Mouse (Mus musculus): ENCODE results near the gene Sfxn3. TPM values are rescaled to one million over a fixed set of nuclear protein-coding genes. Genes with fewer than 3 reads are reported as not detected.
"Not testable (repeated sequence)": the region's sequence is repeated elsewhere in the genome, so short reads cannot be mapped to it uniquely, and the experiment has no call there.

Sfxn3 gene
- polyA plus RNA-seq, 1 experiment from 2014 or later = 90.5 TPM

DNA sequence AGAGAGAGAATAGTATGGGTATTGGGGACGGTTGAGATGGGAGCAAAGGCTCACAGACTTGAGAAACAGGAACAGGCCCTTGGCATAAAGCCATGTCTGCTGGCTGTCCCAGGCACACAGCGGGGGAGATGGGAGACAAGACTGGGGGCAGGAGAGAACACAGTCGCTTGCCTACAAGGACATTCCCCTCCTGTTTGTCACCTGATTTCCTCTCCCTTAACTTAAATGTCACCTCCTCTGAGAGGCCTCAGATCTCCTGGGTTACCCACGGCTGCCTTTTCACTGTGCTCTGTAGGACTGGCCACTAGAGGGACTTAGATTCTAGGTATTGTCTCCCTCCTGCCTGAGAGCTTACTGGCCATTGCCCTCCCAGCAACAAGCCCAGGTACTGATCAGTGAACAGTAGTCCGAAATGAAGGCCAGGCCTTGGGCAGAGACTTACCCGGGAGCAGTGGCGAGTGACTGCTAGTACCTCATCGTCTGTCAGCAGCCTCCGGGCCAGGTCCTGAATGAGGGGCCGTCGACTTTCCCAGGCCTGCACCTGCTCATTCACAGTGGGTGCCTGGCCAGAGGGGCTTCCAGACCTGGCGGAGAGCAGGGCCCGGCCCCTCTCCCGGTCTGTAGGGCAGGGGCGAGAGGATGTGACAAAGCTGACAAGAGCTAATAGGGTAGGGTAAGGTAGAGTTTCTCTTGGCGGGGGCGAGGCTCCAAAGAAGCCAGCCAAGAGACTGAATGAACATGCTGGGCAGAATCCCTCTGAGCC lies 14.6 kb upstream of the Sfxn3 start:
- peaks cover 26% of the 10 kb centered on the region; the same call in 1 of the 2 replicates for H3K4me1 ChIP-seq (replicated peaks)
- no peak overlapping the region for H3K4me2 ChIP-seq
- H3K27ac ChIP-seq (replicated peaks) = no peak overlapping the region
- ATAC-seq (ENCODE audit: low FRiP score, low read depth) = no peak
- H3K9ac ChIP-seq = no peak overlapping the region
- H3K36me3 ChIP-seq = peaks cover 1% of the 10 kb centered on the region; the same call in 1 of the 2 replicates
- H3K4me3 ChIP-seq = no peak overlapping the region
- no peaks in the 10 kb centered on the region for H3K27me3 ChIP-seq
- H3K9me3 ChIP-seq = no peaks in the 10 kb centered on the region
- 51% methylated on average over 17 of the region's 17 CpGs for WGBS

DNA sequence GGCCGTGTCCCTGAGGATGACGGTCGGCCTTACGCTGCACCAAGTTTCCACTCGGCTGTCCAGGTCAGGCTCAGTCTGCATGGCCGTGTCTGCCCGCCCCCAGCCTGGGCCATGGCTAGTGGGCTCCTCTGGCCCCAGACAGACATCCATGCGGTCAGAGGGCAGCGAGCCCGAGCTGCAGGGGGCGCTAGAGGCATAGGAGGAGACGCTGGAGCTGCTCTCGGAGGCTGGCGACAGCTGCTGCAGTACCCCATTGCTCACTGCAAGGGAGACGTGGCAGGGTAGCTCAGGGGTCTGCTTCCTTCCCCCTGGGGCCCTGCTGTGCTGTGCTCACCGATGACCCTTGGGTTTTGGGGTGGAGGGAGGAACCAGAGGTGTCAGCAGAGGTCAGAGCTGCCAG lies 10.4 kb upstream of the Sfxn3 start:
- no peaks in the 10 kb centered on the region for H3K36me3 ChIP-seq
- no peak overlapping the region for H3K9ac ChIP-seq
- no peak for ATAC-seq (ENCODE audit: low FRiP score, low read depth)
- H3K27me3 ChIP-seq = 0 out of 2 replicates have a peak, but pooled peaks cover 7% of the 10 kb centered on the region
- no peaks in the 10 kb centered on the region for H3K9me3 ChIP-seq
- H3K4me3 ChIP-seq = no peak overlapping the region
- H3K4me2 ChIP-seq = no peak overlapping the region
- 31% methylated on average over 16 of the region's 16 CpGs for WGBS
- peaks cover 11% of the 10 kb centered on the region; the same call in 1 of the 2 replicates for H3K4me1 ChIP-seq (replicated peaks)
- no peak overlapping the region for H3K27ac ChIP-seq (replicated peaks)

DNA sequence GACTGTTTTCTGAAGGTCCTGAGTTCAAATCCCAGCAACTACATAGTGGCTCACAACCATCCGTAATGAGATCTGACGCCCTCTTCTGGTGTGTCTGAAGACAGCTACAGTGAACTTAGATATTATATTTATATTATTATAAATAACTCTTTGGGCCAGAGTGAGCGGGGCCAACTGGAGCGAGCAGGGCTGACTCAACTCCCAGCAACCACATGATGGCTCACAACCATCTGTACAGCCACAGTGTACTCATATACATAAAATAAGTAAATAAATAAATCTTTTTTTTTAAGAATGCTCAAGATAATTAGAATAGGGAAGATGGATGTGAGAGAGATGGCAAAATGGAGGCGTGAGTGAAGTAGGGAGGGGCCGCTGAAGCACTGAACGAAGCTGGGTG lies 9.1 kb upstream of the Sfxn3 start:
- not testable (repeated sequence) for H3K27ac ChIP-seq (replicated peaks); H3K36me3 ChIP-seq; H3K4me1 ChIP-seq (replicated peaks); H3K9me3 ChIP-seq; H3K4me2 ChIP-seq; H3K27me3 ChIP-seq; H3K4me3 ChIP-seq; ATAC-seq (ENCODE audit: low FRiP score, low read depth); H3K9ac ChIP-seq
- 94% methylated on average over 7 of the region's 7 CpGs for WGBS

DNA sequence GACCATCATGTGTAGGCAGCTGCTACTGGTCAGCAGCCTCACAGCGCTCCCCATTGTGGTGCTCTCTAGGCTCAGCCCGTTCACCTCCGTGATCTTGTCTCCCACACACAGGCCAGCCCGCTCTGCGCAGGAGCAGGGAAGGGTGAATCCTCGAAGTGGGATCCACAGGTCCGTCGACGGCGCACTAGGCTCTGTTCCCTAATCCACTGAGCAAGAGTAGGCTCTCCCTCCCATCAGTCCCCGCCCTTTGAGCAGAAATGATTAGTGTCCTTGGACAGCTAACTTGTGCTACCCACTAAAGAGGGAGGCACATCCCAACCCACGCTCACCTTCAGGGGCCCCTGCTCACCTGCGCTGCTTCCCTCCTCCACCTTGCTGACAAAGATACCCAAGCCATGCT lies 7.1 kb upstream of the Sfxn3 start:
- Histone ChIP-seq H3K4me1 (replicated peaks) (peaks cover 4% of the 10 kb centered on the region; the same call in 1 of the 2 replicates), H3K9ac (no peak overlapping the region), H3K4me3 (no peak overlapping the region), H3K4me2 (no peak overlapping the region), H3K27me3 (0 out of 2 replicates have a peak, but pooled peaks cover 7% of the 10 kb centered on the region), H3K9me3 (no peaks in the 10 kb centered on the region), H3K36me3 (no peaks in the 10 kb centered on the region), H3K27ac (replicated peaks) (no peak overlapping the region)
- 61% methylated on average over 13 of the region's 13 CpGs for WGBS
- ATAC-seq (ENCODE audit: low FRiP score, low read depth) = no peak

DNA sequence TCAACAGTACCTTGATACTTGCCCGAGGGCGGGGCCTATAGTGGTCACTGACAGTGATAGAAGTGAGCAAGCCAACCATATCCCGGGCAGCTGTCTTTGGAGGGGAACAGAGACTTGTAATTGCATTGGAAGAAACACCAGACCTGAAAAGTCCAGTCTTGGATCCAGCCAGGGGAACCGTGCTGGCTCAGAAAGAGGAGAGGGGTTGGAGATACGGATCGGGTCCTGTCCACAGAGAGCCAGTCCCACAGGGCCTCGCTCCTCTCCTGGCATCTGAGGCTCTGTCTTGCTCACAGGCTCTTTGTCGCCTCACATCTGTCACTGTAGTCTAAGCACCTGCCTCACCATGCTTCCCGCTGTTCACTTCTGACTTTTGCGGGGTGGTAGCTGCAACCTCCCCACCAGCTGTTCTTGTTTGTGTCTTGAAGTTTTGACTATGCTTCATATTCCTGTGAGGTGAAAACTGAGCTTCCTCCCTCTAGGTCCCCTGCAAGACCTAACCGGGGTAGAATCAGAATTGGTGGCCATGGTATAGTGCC lies 2.8 kb upstream of the Sfxn3 start:
- ATAC-seq (ENCODE audit: low FRiP score, low read depth) = no peak
- Histone ChIP-seq H3K36me3 (no peaks in the 10 kb centered on the region), H3K4me1 (replicated peaks) (peaks cover 31% of the 10 kb centered on the region), H3K27me3 (0 out of 2 replicates have a peak, but pooled peaks cover 7% of the 10 kb centered on the region), H3K9me3 (no peaks in the 10 kb centered on the region), H3K27ac (replicated peaks) (no peak overlapping the region), H3K9ac (no peak overlapping the region), H3K4me2 (no peak overlapping the region), H3K4me3 (no peak overlapping the region)
- 67% methylated on average over 10 of the region's 11 CpGs for WGBS

DNA sequence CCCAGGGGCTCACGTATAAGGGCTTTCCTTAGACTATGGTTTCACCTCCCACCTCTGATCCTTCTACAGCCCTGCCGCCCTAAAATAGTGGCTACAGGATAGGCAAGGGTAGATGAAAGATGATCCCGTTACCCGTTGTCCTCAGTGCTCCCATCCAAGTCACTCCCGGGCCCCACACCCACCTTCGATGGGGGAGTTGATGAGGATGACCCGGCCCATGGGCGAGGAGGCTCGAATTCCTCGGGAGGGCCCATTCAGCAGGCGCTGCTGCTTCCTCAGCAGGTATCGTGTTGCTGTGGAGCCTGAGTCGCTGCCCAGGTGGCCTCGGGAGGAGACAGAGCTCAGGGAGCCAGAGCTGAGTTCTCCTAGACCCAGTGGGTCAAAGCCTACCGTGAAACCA lies 2.1 kb upstream of the Sfxn3 start:
- Histone ChIP-seq H3K9ac (no peak overlapping the region), H3K27ac (replicated peaks) (no peak overlapping the region), H3K36me3 (no peaks in the 10 kb centered on the region), H3K9me3 (no peaks in the 10 kb centered on the region), H3K27me3 (0 out of 2 replicates have a peak, but pooled peaks cover 3% of the 10 kb centered on the region), H3K4me2 (0 out of 2 replicates have a peak overlapping the region, but pooled peaks have one; percentile 70), H3K4me1 (replicated peaks) (peaks cover 39% of the 10 kb centered on the region), H3K4me3 (no peak overlapping the region)
- no peak for ATAC-seq (ENCODE audit: low FRiP score, low read depth)
- WGBS = 61% methylated on average over 15 of the region's 15 CpGs

DNA sequence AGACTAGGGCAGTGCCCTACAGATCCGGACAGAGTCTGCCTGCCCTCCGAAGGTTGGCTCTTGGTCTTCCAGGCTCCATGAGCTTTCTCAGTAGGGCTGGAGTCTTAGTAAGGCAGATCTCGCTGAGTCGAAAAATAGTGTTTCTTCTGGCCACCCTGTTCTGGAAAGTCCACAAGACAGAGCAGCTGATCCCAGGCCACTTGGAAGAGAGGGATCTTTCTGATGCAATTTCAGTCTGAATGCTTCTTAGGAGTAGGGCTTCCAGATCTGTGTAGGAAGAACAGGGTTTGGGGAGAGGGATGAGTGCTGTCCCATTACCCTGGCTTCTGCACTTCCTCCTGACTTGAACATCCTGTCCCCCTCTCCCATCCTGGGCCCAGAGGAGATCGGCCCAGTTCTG lies 1.7 kb upstream of the Sfxn3 start, which contains the start of gene Pdzd7:
Gene Pdzd7, minus strand, starts transcription at position 67 of the 400 bp plus-strand sequence.
- Histone ChIP-seq H3K36me3 (0 out of 2 replicates have a peak, but pooled peaks cover 2% of the 10 kb centered on the region), H3K4me1 (replicated peaks) (peaks cover 42% of the 10 kb centered on the region), H3K4me2 (peak within 1 kb of the TSS; percentile 70), H3K27ac (replicated peaks) (peak within 1 kb of the TSS; percentile 92), H3K9me3 (no peaks in the 10 kb centered on the region), H3K4me3 (peak within 1 kb of the TSS; percentile 57), H3K27me3 (no peaks in the 10 kb centered on the region), H3K9ac (peak within 1 kb of the TSS; percentile 65)
- 81% methylated on average over 5 of the region's 5 CpGs for WGBS
- no peak for ATAC-seq (ENCODE audit: low FRiP score, low read depth)

DNA sequence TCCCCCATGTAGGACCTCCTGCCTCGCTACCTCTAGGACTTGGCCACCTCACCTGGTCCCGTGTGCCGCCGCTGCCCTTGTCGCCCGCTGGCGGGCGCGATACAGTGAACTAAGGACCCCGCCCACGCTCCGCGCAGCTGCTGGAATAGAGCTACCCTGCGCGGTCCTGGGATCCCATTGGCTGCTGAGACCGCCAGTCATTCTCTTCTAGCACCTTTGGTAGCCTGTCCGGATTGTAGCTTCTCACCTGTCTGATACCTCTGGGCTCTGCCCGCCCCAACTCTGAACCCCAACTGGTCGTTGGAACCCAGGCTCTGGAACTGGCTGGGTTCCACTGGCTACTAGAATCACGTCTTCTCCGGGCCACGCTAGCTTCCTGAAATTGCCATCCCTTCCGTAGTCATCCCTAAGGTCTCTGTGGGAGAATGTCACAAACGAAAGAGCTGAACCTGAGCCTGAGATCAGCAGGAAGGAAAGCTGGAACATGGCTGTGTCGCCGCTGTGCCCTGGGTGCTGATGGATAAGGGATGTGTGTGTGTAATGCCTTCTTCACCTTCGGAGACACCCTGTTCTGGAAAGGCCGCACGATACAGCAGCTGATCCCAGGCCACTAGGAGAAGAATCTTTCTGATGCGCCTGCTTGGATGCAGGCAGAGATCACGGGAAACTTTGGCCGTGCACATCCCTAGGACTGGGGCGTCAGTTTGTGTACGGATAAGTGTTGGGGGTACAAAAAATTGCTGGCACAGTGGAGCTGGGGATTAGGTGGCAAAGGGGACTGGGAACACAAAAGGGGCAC lies 581 bp upstream of the Sfxn3 start:
- H3K4me1 ChIP-seq (replicated peaks) = peaks cover 42% of the 10 kb centered on the region

DNA sequence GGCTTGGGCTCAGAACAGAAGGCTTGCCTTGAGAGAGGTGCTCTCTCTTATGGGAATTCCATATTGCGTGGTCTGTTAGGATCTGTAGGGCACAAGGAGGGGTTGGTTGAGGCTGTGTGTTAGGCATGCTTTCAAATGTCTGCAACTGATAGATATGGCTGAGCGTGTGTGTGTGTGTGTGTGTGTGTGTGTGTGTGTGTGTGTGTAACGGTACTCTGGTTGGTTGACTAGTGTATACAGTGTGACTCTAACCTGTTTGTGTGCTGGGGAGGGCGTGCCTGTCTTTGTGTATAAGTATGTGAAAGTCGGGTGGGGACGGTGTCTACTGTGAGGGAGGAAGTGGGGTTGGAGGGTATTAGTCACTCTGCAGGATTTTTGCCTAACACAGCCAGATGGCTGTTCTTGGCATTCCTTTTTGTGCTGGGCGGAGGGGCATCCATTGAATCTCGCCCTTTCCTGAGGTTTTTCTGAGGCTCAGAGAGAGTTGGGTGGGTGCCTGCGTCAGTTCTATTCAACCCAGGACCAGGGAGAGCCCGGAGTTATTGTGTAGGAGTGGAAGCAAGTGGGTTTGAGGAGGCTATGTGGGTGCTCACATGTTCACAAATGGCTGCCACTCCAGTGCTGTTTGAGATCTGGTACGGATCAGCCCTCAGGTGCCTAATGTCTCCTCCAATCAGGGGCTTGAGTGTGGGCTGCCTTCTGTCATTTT lies 786 bp downstream of the Sfxn3 start:
- WGBS = 22% methylated on average over 11 of the region's 11 CpGs
- Histone ChIP-seq H3K4me3 (peak overlapping the region; percentile 57), H3K27ac (replicated peaks) (peak overlapping the region; percentile 92), H3K4me1 (replicated peaks) (peaks cover 42% of the 10 kb centered on the region), H3K9me3 (no peaks in the 10 kb centered on the region), H3K4me2 (peak overlapping the region; percentile 70), H3K9ac (peak overlapping the region; percentile 65), H3K27me3 (no peaks in the 10 kb centered on the region), H3K36me3 (peaks cover 22% of the 10 kb centered on the region)
- ATAC-seq (ENCODE audit: low FRiP score, low read depth) = peak; percentile 55

More for the DNA sequence above, 581 bp upstream of the Sfxn3 start:
- Histone ChIP-seq H3K4me3 (peak overlapping the region; percentile 57), H3K27ac (replicated peaks) (peak overlapping the region; percentile 92), H3K9ac (peak overlapping the region; percentile 65), H3K4me2 (peak overlapping the region; percentile 70), H3K27me3 (no peaks in the 10 kb centered on the region), H3K36me3 (peaks cover 10% of the 10 kb centered on the region; the same call in 1 of the 2 replicates), H3K9me3 (no peaks in the 10 kb centered on the region)
- peak; percentile 75 for ATAC-seq (ENCODE audit: low FRiP score, low read depth)
- 3% methylated on average over 34 of the region's 34 CpGs for WGBS

DNA sequence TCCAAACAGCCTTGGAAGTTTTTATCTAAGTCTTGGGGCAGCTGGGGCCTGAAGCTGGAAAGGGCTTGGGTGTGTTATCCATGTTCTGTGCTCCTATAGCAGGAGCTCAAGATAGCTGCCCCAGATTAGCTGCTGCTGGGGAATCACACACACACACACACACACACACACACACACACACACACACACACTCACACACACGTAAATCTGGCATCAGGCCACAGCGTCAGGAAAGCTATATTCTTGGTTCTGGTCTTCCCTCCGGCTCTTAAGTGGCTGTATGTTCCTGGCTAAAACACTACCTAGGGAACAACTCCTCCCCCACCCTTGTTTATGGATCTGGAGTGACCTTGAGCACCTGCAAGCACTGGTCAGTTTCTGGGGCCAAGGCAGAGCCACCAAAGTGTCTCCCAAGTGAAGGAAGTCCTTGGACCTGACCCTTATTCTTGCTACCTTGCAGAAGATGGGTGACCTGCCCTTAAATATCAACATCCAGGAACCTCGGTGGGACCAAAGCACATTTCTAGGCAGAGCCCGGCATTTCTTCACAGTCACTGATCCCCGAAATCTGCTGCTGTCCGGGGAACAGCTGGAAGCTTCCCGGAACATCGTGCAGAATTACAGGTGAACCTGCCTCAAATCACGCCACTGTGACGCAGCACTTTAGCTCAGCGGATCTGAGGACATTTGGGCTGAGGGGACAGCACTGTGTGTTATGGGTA lies 1.5 kb downstream of the Sfxn3 start:
- no peaks in the 10 kb centered on the region for H3K27me3 ChIP-seq
- peak overlapping the region; percentile 70 for H3K4me2 ChIP-seq
- H3K36me3 ChIP-seq = peaks cover 29% of the 10 kb centered on the region
- 68% methylated on average over 12 of the region's 12 CpGs for WGBS
- H3K9ac ChIP-seq = peak overlapping the region; percentile 65
- peaks cover 42% of the 10 kb centered on the region for H3K4me1 ChIP-seq (replicated peaks)
- no peaks in the 10 kb centered on the region for H3K9me3 ChIP-seq
- peak overlapping the region; percentile 57 for H3K4me3 ChIP-seq
- no peak for ATAC-seq (ENCODE audit: low FRiP score, low read depth)
- peak overlapping the region; percentile 92 for H3K27ac ChIP-seq (replicated peaks)

DNA sequence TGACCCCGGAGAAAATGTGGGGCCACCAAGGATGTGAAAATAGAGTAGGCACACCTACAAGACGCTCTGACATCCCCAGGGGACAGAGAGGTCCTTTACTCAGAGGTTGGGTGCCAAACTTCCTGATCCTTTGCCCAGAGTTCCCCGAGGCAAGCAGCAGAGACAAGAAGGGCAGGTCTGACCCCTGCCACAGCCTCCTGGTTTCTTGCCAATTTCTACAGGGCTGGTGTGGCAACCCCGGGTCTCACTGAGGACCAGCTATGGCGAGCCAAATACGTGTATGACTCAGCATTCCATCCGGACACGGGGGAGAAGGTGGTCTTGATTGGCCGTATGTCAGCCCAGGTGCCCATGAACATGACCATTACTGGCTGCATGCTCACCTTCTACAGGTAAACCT lies 2.2 kb downstream of the Sfxn3 start:
- Histone ChIP-seq H3K4me2 (peak overlapping the region; percentile 70), H3K9me3 (no peaks in the 10 kb centered on the region), H3K4me1 (replicated peaks) (peaks cover 40% of the 10 kb centered on the region), H3K36me3 (peaks cover 33% of the 10 kb centered on the region), H3K4me3 (peak overlapping the region; percentile 57; the same call in 1 of the 2 replicates), H3K9ac (peak overlapping the region; percentile 65; the same call in 1 of the 2 replicates), H3K27me3 (no peaks in the 10 kb centered on the region), H3K27ac (replicated peaks) (no peak overlapping the region)
- 77% methylated on average over 9 of the region's 9 CpGs for WGBS
- ATAC-seq (ENCODE audit: low FRiP score, low read depth) = no peak

Data from hindbrain, embryonic 15.5 days (tissue).